ENCODE assay signal across 10 mouse cellular contexts in the genomic region with DNA sequence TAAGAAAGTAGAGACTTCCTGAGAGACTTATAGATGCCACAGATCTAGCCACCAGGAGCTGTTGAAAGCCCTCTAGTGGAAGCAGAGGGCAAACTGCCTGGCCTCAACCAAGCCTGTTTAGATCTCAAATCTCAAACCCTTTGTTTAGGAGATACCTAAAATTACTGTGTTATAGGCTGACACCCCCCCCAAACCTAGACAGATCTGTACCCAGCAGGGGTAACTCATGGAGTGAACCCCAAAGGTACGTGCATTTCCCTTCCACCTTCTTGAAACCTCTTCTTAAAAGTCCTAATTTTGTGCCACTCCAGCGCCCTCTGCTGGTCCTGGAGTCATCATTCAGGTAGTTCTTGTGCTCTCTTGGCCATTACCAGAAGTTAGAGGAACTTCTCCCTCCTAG. TPM values are rescaled to one million over a fixed set of nuclear protein-coding genes. Genes with fewer than 3 reads are reported as not detected.
A peak's percentile ranks its signal among the peaks of the same experiment; 100 is the strongest.
DNase-seq lines count a peak whose midpoint lies in the region; ATAC-seq and TF ChIP-seq lines count a peak whose summit lies in the region.
"Had no signal": no experiment of that assay in that cellular context is flagged by ENCODE, and none has a peak within 500 bp of the region (broad histone marks: within the 10 kb centered on the region; RNA-seq: fewer than 3 reads in every experiment).

No protein-coding gene starts in this region.

- H3K36me3 ChIP-seq in embryonic facial prominence, embryonic 10.5 days (replicated peaks) = no peaks in the 10 kb centered on the region
- H3K36me3 ChIP-seq in splenic B cell, adult 2 months (ENCODE audit: control insufficient read depth, insufficient read depth, low read length, poor library complexity, severe bottlenecking) = no peaks in the 10 kb centered on the region
- H3K36me3 ChIP-seq: heart, embryonic 13.5 days had no signal

- no peak overlapping the region for H3K4me3 ChIP-seq in bone marrow, adult 2 months (replicated peaks; ENCODE audit: control insufficient read depth, low read depth, low read length)
- no peak overlapping the region for H3K4me3 ChIP-seq in embryonic facial prominence, embryonic 10.5 days
- no peak overlapping the region for H3K4me3 ChIP-seq in layer of hippocampus, adult 2 months
- H3K4me3 ChIP-seq: heart, embryonic 13.5 days; myocyte had no signal

- DNase-seq in spleen, postnatal 36 days (ENCODE audit: low spot score in 2 of 2) = peak; percentile 4 to 6
- no peak for DNase-seq in spleen, postnatal 14 days (ENCODE audit: low spot score in 2 of 2)
- DNase-seq in embryonic facial prominence, embryonic 10.5 days (ENCODE audit: low spot score) = peak; percentile 60
- peak; percentile 68 to 76 for DNase-seq in layer of hippocampus, adult 2 months (ENCODE audit: low spot score in 2 of 2)
- peak; percentile 79 for DNase-seq in mesoderm, embryonic 11.5 days (ENCODE audit: low read depth, low spot score)
- peak; percentile 17 for DNase-seq in splenic B cell, adult 2 months (ENCODE audit: low read depth, low spot score)

- no peaks in the 10 kb centered on the region for H3K4me1 ChIP-seq in bone marrow, adult 2 months (ENCODE audit: control insufficient read depth, insufficient read depth, low read length)
- H3K4me1 ChIP-seq in embryonic facial prominence, embryonic 10.5 days = peaks cover 18% of the 10 kb centered on the region

- ATAC-seq in activated CD4-positive, CD25-positive, alpha-beta regulatory T cell, adult 4 months = no peak

- peaks cover 41% of the 10 kb centered on the region for H3K27me3 ChIP-seq in embryonic facial prominence, embryonic 10.5 days (replicated peaks; ENCODE audit: low read depth, poor library complexity, severe bottlenecking)
- H3K27me3 ChIP-seq in splenic B cell, adult 2 months (ENCODE audit: control insufficient read depth, insufficient read depth, low read length, poor library complexity, severe bottlenecking) = no peaks in the 10 kb centered on the region

- H3K9me3 ChIP-seq in embryonic facial prominence, embryonic 10.5 days = no peaks in the 10 kb centered on the region

- peak; percentile 31; the same call in 1 of the 2 replicates for TF ChIP-seq CTCF in bone marrow, adult 2 months (IDR thresholded peaks at IDR 0.05; ENCODE audit: control insufficient read depth, insufficient read depth, low read length)
- TF ChIP-seq CTCF in layer of hippocampus, adult 2 months (conservative IDR thresholded peaks at IDR 0.05) = peak; percentile 87

- 5% methylated on average over 2 of the region's 2 CpGs for WGBS in bone marrow, adult 2 months
- WGBS in embryonic facial prominence, embryonic 10.5 days = 3% methylated on average over 2 of the region's 2 CpGs

- TF ChIP-seq POLR2A in bone marrow, adult 2 months (IDR thresholded peaks at IDR 0.05; ENCODE audit: borderline replicate concordance, control insufficient read depth, low read depth, low read length) = no peak

- H3K27ac ChIP-seq in bone marrow, adult 2 months (ENCODE audit: control insufficient read depth, insufficient read depth, low read depth, low read length, poor library complexity) = no peak overlapping the region
- no peak overlapping the region for H3K27ac ChIP-seq in embryonic facial prominence, embryonic 10.5 days (replicated peaks)
- H3K27ac ChIP-seq in layer of hippocampus, adult 2 months = no peak overlapping the region
- H3K27ac ChIP-seq: heart, embryonic 13.5 days had no signal

RNA-seq across cellular contexts. Expression of a gene that starts 1.1 kb away (rescaled TPM):
- 0.70 TPM in 1 of 2 replicates, not detected in the other for polyA plus RNA-seq in bone marrow, adult 2 months (2011; ENCODE audit: insufficient read depth, insufficient read length, low replicate concordance, missing spikeins)
- 3.4 and 3.6 TPM in 2 replicates for polyA plus RNA-seq in embryonic facial prominence, embryonic 10.5 days (2016; fragmentation: Nextera tagmentation; extraction: Ambion mirVana)
- 100 to 1,000 TPM; 112 to 113 TPM for total RNA-seq in layer of hippocampus, adult 2 months (2021)
- polyA plus RNA-seq in activated CD4-positive, CD25-positive, alpha-beta regulatory T cell, adult 4 months (2017; shearing (Covaris generic)) = not detected

Comparison
In these comparisons a context has a peak if more than half of its experiments do, and no peak if none do; other contexts are left out.
1. DNase-seq: peak in spleen, postnatal 36 days (2 of 2), embryonic facial prominence, embryonic 10.5 days (single experiment), layer of hippocampus, adult 2 months (2 of 2), mesoderm, embryonic 11.5 days (single experiment) and splenic B cell, adult 2 months (single experiment); none in spleen, postnatal 14 days (0 of 2).